Mouse (Mus musculus): ENCODE results near the gene Crebrf.
A peak's percentile ranks its signal among the peaks of the same experiment; 100 is the strongest.

The Crebrf gene

DNA sequence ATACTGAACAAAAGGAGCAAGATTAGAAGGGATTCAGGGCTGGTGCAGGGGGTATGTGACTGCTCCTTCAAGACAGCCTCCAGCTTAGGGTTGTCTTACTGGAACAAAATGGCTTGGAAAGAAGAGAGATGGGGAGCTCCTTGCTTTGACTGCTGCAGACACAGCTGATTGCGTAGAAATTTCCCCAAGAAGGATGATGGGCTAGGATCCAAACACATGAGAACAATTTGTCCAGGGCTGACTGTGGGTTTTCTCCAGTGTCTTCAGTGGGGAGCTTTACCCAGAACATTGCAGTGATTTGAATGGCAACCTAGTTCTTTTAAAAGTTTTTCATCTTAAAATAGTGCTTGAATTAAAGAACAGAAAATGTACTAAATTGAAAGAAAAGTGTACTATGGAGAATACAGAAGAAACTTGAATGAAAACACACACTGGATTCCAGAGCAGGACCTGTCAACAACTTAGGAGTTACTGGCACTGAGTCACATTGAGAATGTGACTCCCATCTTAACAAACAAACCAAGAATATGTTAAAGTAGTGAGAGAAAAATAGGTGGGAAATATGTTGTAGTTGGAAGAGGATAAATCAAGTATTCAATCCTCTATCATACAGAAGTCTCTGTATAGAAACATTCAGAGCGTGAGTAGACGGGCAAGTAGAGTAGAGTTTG, 63.1 kb downstream of the Crebrf start:
- no peak for DNase-seq (ENCODE audit: low spot score in 2 of 2)

GRCm38 (mm10) chr17:26779471-26779870, 64.0 kb downstream of the Crebrf start:
- no peak for DNase-seq (ENCODE audit: low spot score in 2 of 2)

DNA sequence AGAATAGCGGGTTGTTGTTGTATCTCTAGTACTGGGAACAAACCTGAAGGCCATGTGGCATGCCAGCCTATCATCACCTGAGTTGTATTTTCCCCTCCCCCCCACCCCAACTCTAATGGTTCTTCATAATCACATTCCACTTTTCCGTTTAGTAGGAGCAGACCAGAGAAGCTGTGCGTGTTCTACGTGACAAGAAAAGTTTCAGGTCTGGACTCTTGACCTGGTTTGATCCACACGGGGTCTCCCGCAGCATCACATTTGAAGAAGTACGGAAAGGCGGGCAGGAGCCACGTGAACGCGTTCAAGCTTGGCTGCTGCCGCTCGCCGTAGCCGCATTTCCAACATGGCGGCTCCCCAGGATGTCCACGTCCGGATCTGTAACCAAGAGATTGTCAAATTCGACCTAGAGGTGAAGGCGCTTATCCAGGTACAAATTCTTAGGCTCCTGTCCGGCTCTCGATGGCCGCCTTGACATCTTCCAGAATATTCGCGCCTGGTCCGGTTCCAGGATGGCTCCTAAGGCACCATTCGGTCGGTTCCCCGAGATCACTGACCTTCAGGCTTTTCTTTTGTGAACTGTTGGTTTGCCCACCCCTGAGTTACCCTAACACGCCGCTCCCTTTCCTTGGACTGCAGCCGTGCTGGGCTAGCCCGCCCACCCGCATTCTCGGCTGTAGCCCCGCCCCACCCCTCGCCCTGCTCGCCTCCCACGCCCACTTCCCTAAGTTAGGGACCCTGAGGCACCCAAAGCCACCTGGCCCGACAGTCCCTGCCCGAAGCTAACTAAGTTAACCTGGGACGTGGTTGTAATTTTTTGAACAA, 65.5 kb downstream of the Crebrf start, which contains the start of gene Bnip1:
TSS of gene Bnip1 (plus strand) at position 317 of the 822 bp plus-strand sequence.
- peak; percentile 69 to 79 for DNase-seq (ENCODE audit: low spot score in 2 of 2)

GRCm38 (mm10) chr17:26781610-26782043, 66.2 kb downstream of the Crebrf start:
- no peak for DNase-seq (ENCODE audit: low spot score in 2 of 2)

GRCm38 (mm10) chr17:26784525-26784924, 69.1 kb downstream of the Crebrf start:
- DNase-seq (ENCODE audit: low spot score in 2 of 2), result no peak

DNA sequence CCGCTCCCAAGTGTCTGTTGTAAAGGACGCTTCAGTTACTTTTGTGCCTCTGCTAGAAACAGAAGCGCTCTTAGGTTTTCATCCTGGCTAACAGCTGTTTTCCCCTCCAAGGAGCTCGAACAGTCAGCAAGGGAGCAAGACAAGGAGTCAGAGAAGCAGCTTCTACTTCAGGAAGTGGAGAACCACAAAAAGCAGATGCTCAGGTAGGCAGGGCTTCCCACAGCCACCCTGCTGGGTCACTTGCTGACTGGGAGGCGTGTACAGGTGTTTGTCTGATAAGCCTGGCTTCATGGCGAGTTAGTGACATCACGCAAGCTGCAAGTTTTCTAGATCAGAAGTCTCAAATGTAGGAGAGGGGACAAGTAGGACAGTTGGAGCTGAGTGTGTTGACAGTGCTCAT, 71.1 kb downstream of the Crebrf start:
- DNase-seq (ENCODE audit: low spot score in 2 of 2), result no peak

DNA sequence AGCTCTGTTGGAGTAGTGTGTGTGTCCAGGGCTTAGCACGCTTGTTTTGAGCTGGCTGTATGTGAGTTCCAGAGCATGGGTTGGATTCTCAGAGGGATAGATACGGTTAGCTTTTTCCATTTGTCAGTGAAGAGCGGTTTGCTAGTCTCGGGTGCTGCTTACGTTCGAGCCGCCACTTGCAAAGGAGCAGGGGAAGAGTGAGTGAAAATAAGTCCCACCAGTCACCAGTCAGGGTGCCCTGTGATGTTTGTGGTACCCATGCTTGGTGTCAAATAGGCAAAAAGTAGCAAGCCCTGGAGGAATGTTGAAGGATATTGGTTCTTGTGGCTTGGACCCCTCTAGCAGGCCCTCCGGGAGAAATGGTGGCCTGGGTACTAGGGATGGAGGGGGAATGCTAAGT, 73.5 kb downstream of the Crebrf start:
- no peak for DNase-seq (ENCODE audit: low spot score in 2 of 2)

- no peak for DNase-seq (ENCODE audit: low spot score in 2 of 2)
Observed at GRCm38 (mm10) chr17:26789460-26790268, 74.2 kb downstream of the Crebrf start.

DNA sequence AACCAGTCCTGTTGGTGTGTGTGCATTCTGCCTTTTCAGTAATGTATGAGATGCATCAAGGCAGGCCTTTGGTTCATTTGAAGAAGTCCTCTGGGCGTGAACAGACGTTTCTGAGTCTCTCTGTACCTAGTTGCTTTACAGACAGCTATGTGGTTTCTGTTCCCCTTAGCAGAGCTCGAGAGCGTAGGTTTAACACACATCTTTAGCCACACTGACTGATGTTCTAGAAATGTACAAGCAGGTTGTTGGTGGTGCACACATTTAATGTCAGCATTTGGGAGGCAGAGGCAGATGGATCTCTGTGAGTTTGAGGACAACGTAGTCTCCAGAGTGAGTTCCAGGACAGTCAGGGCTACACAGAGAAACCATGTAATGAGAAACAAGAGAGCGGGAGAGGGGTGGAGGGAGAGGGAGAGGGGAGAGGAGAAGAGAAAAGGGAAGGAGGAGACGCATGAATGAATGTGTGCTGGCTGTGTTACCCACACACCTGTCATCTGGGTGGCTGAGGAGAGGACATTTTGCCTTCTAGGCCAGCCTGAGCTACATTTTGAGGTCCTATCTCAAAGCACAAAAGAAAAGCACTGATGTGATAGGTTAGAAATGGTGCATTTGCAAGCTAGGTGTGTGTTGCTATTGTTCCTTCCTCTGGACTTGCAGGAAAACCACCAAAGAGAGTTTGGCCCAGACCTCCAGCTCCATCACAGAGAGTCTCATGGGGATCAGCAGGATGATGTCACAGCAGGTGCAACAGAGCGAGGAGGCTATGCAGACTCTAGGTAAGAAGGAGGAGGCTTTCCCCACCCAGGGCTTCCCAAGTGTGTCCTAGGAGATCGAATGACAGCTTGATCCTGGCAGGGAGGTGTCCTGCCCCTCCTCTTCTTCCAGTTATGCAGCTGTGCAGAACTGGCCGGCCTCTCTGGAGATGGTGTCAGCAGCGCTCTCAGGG, 75.1 kb downstream of the Crebrf start:
- DNase-seq (ENCODE audit: low spot score in 2 of 2), result no peak

DNA sequence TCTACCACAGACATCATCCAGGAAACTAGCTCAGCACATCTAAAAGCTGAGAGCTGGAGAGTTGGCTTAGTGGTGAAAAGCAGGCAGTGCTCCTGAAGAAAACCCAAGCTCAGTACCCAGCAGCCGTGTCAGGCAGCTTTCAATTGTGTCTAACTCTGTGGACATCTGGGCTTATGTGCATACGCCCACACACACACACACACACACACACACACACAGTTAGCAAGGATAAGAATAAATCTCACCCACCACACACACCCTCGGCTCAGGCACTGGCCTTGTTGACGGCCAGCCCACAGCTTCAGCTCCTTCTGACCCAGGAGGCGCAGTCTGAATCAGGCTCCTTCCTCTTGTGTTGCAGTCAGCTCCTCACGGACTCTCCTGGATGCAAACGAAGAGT, 76.1 kb downstream of the Crebrf start:
- peak; percentile 56 to 61 for DNase-seq (ENCODE audit: low spot score in 2 of 2)

DNA sequence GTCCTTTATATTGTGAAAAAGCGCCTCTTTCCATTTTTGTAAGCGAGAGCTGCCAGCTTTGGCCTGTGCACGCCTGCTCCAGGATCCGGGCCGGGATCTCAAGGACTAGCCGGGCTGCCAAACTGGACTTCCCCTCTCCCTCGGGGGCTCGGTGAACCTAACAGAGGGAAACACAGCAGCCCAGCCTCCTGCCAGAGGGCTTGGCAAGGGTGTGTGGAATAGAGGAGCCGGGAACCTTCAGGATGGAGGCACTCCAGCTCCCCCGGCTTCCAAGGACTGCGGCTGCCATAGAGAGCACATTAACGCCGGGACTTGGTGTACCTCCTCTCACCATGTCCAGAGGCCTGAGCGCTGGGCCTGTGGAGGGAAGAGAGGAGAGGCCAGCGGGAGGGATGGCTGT, 76.6 kb downstream of the Crebrf start:
- DNase-seq (ENCODE audit: low spot score in 2 of 2), result no peak

DNA sequence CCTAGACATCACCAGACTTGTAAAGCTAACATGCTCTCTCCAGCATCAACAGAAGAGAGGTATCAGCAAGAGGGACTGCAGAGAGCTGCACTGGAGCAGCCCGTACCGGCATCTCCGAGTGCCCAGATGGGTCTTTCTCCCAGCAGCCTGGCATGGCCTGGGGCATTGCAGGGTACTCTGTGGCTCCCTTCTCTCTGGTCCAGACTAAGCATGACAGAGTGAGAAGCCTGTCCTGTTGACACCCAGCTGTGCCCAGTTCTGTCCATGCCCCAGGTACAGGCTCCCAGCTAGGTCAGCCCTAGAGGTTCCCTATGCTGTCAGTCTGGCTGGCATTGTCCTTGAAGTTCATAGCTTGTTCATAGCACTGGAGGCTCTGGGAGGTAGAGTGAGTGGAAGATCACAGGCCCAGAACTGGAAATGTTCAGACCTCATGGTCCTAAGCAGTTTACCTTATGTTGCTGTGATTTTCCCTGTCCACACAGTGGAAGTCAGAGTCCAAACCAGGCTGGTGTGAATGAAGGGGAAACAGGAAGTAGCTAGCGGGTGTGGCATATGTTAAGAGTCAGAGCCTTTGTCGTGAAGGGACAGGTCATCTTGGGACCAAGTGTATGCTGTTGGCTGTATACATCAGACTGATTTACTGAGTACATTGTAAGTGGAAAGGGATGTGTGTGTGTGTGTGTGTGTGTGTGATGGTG, 77.8 kb downstream of the Crebrf start:
- DNase-seq (ENCODE audit: low spot score in 2 of 2), result no peak

DNA sequence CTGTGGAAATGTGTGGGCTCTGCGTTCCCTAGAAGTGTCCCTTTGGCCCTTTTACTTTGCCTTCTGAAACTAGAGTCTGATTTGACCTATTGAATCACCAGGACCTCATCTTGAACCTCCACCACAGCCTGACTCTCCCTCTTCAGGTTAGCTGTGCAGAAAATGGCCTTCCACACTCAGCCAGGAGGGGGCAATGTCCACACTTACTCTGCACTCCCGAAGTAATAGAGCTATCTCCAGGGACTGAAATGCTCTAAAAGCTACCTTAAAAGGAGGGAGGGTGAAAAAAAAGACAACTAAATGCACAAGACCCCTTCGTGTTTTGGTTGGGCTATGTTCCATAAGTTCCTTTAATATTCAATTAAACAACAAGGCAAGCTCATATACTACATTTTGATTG, 79.3 kb downstream of the Crebrf start:
- DNase-seq (ENCODE audit: low spot score in 2 of 2), result no peak

GRCm38 (mm10) chr17:26795386-26795785, 79.9 kb downstream of the Crebrf start:
- DNase-seq (ENCODE audit: low spot score in 2 of 2), result no peak

DNA sequence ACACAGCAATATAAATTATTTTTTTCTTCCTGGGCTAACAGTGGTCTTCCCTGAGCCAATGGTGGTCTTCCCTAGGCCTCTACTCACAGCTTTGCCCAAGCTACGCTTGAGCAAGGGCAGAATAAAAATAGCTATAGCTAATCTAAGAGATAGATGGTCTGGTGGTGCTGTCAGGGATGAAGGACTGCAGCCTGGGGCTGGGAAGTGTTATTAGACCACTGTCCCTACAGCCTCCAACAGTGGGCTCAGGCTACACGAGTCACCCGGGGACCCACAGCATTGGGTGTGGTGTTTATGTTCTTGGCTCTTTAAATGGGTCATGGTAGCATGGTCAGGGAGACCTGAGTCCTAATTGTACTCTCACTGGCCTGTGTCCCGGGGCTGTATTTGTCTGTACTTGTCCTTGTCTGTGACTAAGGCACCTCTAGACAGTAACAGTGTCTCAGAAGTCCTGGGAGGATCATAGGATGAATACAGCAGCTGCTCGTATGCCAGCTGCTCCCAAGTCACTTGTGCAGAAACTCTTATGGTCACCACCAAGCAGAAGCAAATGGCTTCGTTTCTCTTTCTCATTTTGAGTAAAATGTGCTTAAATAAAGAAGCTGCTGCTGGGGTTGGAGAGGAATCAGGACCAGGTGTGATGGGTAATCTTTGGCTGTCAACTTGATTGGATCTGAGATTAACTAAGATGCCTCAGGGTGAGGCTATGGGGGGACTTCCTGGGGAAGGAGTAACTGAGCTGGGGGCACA, 82.1 kb downstream of the Crebrf start:
- no peak for DNase-seq (ENCODE audit: low spot score in 2 of 2)

DNA sequence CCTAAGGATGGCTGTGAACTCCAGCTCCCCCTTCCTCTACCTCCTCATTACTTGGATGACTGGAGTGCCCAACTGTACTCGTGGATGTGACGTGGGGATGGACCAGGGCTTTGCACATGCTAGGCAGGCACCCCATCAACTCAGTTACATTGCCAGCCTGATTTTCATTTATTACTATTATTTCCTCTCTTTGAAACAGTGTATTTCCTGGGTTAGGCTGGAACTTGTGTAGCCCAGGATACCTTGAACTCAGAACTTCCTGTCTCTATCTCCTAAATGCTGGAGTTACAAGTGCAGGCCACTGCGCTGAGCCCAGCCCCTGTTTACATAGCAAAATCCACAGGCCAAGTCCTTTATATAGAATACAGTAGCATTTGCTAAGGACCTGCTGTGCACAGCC, 87.4 kb downstream of the Crebrf start:
- no peak for DNase-seq (ENCODE audit: low spot score in 2 of 2)

- DNase-seq (ENCODE audit: low spot score in 2 of 2), result no peak
Observed at GRCm38 (mm10) chr17:26812607-26813006, 97.2 kb downstream of the Crebrf start.

DNA sequence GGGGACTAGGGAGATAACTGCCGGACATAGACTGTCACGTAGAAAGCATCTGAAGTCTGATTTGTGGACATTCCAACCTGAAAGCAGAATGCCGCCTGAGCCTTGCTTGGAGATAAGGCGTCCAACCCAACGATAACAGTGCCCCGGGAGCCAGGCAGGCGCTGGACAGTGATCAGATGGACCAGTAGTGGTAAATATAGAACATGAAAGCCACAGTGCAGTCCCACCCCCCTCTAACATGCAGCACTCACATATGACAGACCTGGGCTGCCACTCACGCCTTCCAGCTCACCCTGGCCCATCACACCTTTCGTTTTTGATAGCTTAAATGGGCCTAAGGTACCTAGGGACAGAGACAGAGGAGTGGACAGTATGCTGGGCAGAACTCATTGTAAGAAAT, 98.0 kb downstream of the Crebrf start:
- DNase-seq (ENCODE audit: low spot score in 2 of 2), result no peak

- no peak for DNase-seq (ENCODE audit: low spot score in 2 of 2)
Observed at GRCm38 (mm10) chr17:26816810-26817209, 101.4 kb downstream of the Crebrf start.

DNA sequence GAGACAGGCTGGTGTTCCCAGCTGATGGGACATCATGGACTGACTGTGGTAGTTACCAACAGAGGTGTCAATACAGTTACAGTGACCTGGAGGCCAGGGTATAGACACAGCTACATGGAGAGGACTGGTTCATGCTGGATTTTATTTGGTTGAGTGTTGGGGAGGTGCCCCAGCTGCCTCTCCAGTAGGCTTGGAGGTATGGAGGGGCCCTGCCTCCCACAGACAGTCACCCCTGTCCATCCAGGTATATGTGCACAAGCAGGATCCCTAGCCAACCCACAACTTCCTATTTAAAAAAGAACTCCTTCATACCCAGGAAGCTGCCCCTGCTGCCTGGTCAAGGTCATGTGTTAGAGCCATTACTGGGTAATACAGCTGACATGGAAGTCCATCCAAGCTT, 102.3 kb downstream of the Crebrf start:
- DNase-seq (ENCODE audit: low spot score in 2 of 2), result no peak

Measured in right cerebral cortex, postnatal 36 days (tissue).